ENCODE assay signal across 2 mouse cellular contexts in the genomic region with DNA sequence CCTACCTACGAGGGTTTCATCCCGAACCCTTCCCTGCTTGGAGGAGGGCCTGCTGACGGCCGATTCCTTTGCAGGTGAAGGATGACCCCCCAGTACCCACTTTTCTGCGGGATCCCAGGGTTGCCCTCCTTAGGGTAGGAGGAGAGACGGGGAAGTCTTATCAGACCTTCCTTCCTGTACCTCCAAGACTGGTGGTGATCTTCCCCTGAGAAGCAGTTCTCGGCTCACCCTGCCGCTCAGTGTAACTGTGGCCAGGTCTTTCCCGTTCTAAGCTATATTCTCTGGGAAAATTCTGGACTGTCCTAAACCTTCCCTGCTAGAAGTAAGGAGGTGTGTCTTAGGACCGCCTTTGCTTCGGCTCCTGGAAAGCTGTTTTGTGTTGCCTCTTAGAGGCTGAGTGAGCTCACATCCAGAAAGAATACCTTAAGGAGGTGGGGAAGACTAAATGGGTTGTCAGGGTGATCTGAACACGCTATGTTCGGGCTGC.
TF ChIP-seq lines count a peak whose summit lies in the region.

No protein-coding gene starts in this region.

TF ChIP-seq in C2C12, 6 proteins besides CTCF, POLR2A, EP300 and RAD21:
- TF ChIP-seq MYOG (IDR thresholded peaks at IDR 0.05; ENCODE audit: control insufficient read depth, extremely low read depth, insufficient read length) = no peak
- TF ChIP-seq CEBPB (IDR thresholded peaks at IDR 0.05; ENCODE audit: low read depth) = no peak
- no peak for TF ChIP-seq MAX (IDR thresholded peaks at IDR 0.05)
- no peak for TF ChIP-seq USF1 (IDR thresholded peaks at IDR 0.05; ENCODE audit: low read depth)
- no peak for TF ChIP-seq MYOD1 (IDR thresholded peaks at IDR 0.05; ENCODE audit: control insufficient read depth, insufficient read length, low read depth)
- TF ChIP-seq FOSL1 (IDR thresholded peaks at IDR 0.05; ENCODE audit: insufficient read depth, low read length, poor library complexity, severe bottlenecking) = no peak
TF ChIP-seq in C2C12: peak in this region for 0.

TF ChIP-seq in CH12.LX, 34 proteins besides CTCF, POLR2A, EP300 and RAD21:
- 0 out of 2 replicates have a peak, but pooled peaks have one; percentile 10 for TF ChIP-seq CHD1 (IDR thresholded peaks at IDR 0.05; ENCODE audit: low read depth, low read length)
- TF ChIP-seq KAT2A (IDR thresholded peaks at IDR 0.05; ENCODE audit: insufficient replicate concordance, low read length) = no peak
- TF ChIP-seq SIN3A (IDR thresholded peaks at IDR 0.05; ENCODE audit: low read length) = 0 out of 2 replicates have a peak, but pooled peaks have one; percentile 14
